ENCODE assay signal across 8 mouse cellular contexts in the genomic region with DNA sequence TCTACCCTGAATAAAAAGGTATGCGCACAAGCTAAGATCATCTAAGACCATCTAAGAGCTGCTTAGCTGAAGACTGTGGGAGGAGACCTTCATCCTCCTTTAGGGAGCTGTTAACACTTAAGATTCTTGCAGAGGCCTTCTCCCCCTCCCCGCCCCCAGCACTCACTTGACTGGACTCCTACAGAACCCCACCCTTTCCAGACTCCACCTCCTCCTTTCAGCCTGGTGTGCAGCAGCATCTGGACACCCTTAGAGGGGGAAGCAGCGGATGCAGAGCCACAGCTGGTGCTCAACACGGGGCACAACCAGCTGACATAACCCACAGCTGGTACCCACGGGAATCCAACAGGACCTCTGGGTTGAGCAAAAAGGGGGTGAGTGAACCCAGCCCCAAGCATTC. TPM values are rescaled to one million over a fixed set of nuclear protein-coding genes. Genes with fewer than 3 reads are reported as not detected.
A peak's percentile ranks its signal among the peaks of the same experiment; 100 is the strongest.
DNase-seq lines count a peak whose midpoint lies in the region; ATAC-seq and TF ChIP-seq lines count a peak whose summit lies in the region.

No protein-coding gene starts in this region.

- no peaks in the 10 kb centered on the region for H3K27me3 ChIP-seq in liver, embryonic 16.5 days (ENCODE audit: control insufficient read depth, insufficient read depth, low read depth, low read length)
- no peaks in the 10 kb centered on the region for H3K27me3 ChIP-seq in midbrain, embryonic 11.5 days (ENCODE audit: control insufficient read depth, insufficient read depth, low read length)
- H3K27me3 ChIP-seq in heart, adult 2 months (ENCODE audit: control insufficient read depth, insufficient read depth, low read length): no peaks in the 10 kb centered on the region

- intact Hi-C loops in heart, adult 2 months (cut with DNase I): no loop called here

- no peak for TF ChIP-seq EP300 in heart, adult 2 months (IDR thresholded peaks at IDR 0.05; ENCODE audit: insufficient read depth, low read depth, low read length)

- H3K27ac ChIP-seq in liver, embryonic 16.5 days (ENCODE audit: low read length): no peak overlapping the region
- no peak overlapping the region for H3K27ac ChIP-seq in midbrain, embryonic 11.5 days (ENCODE audit: low read depth, low read length)
- H3K27ac ChIP-seq in heart, adult 2 months: no peak overlapping the region

- no peaks in the 10 kb centered on the region for H3K36me3 ChIP-seq in liver, embryonic 16.5 days (ENCODE audit: control insufficient read depth, insufficient read depth)
- H3K36me3 ChIP-seq in midbrain, embryonic 11.5 days (ENCODE audit: control insufficient read depth, insufficient read depth, low read length): no peaks in the 10 kb centered on the region
- H3K36me3 ChIP-seq in heart, adult 2 months (ENCODE audit: control insufficient read depth, insufficient read depth, low read length): no peaks in the 10 kb centered on the region

- peak; percentile 37 for DNase-seq in thymus, postnatal 0 days (ENCODE audit: low spot score)
- no peak for DNase-seq in thymus, postnatal 25 days
- peak; percentile 54 to 71 for DNase-seq in kidney, adult 8-10 months
- DNase-seq in thymus, postnatal 4 days: peak; percentile 28
- no peak for DNase-seq in midbrain, embryonic 11.5 days (ENCODE audit: low spot score, missing footprints)
- DNase-seq in left cerebral cortex, adult 9 months (ENCODE audit: low spot score in 2 of 2): no peak
- DNase-seq in heart, adult 2 months: no peak

- no peak overlapping the region for H3K4me2 ChIP-seq in liver, embryonic 16.5 days (ENCODE audit: low read depth, low read length)
- no peak overlapping the region for H3K4me2 ChIP-seq in midbrain, embryonic 11.5 days

- no peaks in the 10 kb centered on the region for H3K79me2 ChIP-seq in heart, adult 2 months (replicated peaks; ENCODE audit: control insufficient read depth, insufficient read depth, low read length)

- no peaks in the 10 kb centered on the region for H3K9me3 ChIP-seq in liver, embryonic 16.5 days (replicated peaks; ENCODE audit: control insufficient read depth, low read length)
- no peaks in the 10 kb centered on the region for H3K9me3 ChIP-seq in midbrain, embryonic 11.5 days (ENCODE audit: control insufficient read depth, low read length)

- ATAC-seq in liver, embryonic 16.5 days (ENCODE audit: low read depth): peak; percentile 27
- ATAC-seq in midbrain, embryonic 11.5 days (ENCODE audit: low FRiP score): no peak

- no peak overlapping the region for H3K4me3 ChIP-seq in liver, embryonic 16.5 days (ENCODE audit: low read depth, low read length)
- H3K4me3 ChIP-seq in midbrain, embryonic 11.5 days (ENCODE audit: low read depth, low read length): no peak overlapping the region
- H3K4me3 ChIP-seq in heart, adult 2 months: no peak overlapping the region

- no peak overlapping the region for H3K9ac ChIP-seq in liver, embryonic 16.5 days (ENCODE audit: low read depth, low read length)
- no peak overlapping the region for H3K9ac ChIP-seq in midbrain, embryonic 11.5 days (ENCODE audit: low read length)
- no peak overlapping the region for H3K9ac ChIP-seq in heart, adult 2 months (ENCODE audit: low read depth, low read length)

- TF ChIP-seq CTCF in heart, adult 2 months (IDR thresholded peaks at IDR 0.05): no peak

- H3K4me1 ChIP-seq in liver, embryonic 16.5 days (ENCODE audit: control insufficient read depth, low read depth, low read length): peaks cover 2% of the 10 kb centered on the region
- no peaks in the 10 kb centered on the region for H3K4me1 ChIP-seq in midbrain, embryonic 11.5 days (ENCODE audit: control insufficient read depth, insufficient read depth, low read length)
- H3K4me1 ChIP-seq in heart, adult 2 months (ENCODE audit: control insufficient read depth, insufficient read depth, low read length): peaks cover 3% of the 10 kb centered on the region; the same call in 1 of the 2 replicates

- 52% methylated on average over 5 of the region's 5 CpGs for WGBS in liver, embryonic 16.5 days (ENCODE audit: insufficient replicate concordance)
- 80% methylated on average over 5 of the region's 5 CpGs for WGBS in midbrain, embryonic 11.5 days
- 82% methylated on average over 5 of the region's 5 CpGs for WGBS in heart, adult 2 months

- TF ChIP-seq POLR2A in heart, adult 2 months (IDR thresholded peaks at IDR 0.05; ENCODE audit: insufficient read depth, low read depth, low read length): no peak

RNA-seq across cellular contexts. Expression of a gene that starts 25.3 kb away (rescaled TPM):
- 292 and 303 TPM in 2 replicates for polyA plus RNA-seq in thymus, postnatal 0 days (2015; fragmentation: Nextera tagmentation; extraction: Ambion mirVana)
- 94.3 and 105 TPM in 2 replicates for polyA plus RNA-seq in liver, embryonic 16.5 days (2015; fragmentation: Nextera tagmentation; extraction: Ambion mirVana)
- 310 and 336 TPM in 2 replicates for polyA plus RNA-seq in midbrain, embryonic 11.5 days (2014; fragmentation: Nextera tagmentation; extraction: Ambion mirVana)
- 100 to 1,000 TPM; 177 to 180 TPM for total RNA-seq in heart, adult 2 months (2021)
- 18.5 and 44.9 TPM in 2 replicates for polyA plus RNA-seq in heart, adult 2 months (2012; rRNA removed)

Comparison
In these comparisons a context has a peak if more than half of its experiments do, and no peak if none do; other contexts are left out.
1. DNase-seq: peak in thymus, postnatal 0 days (single experiment), kidney, adult 8-10 months (2 of 2) and thymus, postnatal 4 days (single experiment); none in thymus, postnatal 25 days (single experiment), midbrain, embryonic 11.5 days (single experiment), left cerebral cortex, adult 9 months (0 of 2) and heart, adult 2 months (0 of 2).